Mouse (Mus musculus): ENCODE measurements around the gene Afmid.

GRCm38 (mm10) chr11:117800038-117800437, 25.7 kb upstream of the Afmid start:
- TF ChIP-seq CTCF (IDR thresholded peaks at IDR 0.05; ENCODE audit: low read depth) (no peak), EP300 (IDR thresholded peaks at IDR 0.05; ENCODE audit: low read depth) (no peak)

All from liver, postnatal 0 days (tissue).